Mouse (Mus musculus): ENCODE results near the gene Tatdn3.

Tatdn3 gene

DNA sequence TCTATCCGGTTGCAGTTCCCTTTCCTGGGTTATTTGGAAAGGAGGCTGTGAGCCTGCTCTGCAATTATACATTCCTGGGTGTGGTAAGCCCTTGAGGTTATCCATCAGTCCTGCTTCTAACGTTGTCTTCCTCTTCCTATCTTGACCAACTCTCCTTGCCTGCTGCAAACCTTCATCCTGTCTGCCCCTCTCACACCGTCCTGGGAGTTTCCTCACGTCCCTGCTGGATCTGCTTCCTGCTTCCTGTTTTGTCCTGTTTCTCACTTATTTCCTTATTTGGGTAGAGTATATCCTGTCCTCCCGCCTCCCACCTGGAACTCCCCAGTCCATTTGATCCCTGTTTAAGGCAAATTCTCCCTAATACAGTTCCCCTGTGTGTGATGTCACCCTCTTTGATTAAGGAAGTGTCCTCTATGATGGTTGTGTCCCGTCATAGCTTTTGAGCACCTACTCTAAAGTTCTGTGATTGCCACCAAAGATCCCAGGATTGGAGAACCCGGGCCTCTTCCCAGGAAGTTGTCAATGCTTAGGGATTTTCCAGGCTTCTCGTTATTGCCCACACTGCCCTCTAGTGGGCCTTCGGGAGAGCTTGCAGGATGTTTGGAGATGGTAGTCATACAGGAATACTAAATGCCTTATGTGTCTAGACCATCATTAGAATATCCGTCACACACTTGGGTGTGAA is 12.6 kb upstream of the Tatdn3 start:
- DNase-seq (ENCODE audit: low read depth): no peak

DNA sequence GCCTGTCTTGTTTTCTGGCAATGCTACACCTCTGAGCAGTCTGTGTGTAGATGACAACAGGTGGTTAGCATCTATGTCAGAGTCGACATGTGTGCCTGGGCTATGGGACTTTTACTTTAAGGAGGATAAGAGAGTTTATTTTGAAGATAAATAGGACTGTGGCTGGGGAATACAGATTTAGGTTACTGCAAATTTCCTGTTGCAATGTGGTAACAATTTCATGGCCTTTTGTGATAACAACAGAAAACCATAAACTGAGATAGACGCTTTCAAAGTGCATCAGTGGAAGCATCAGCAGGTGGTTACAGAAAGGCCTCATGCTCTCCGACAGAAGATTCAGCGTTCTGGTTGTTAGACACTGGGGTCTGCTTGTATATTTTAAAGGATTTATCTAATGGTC is 10.8 kb upstream of the Tatdn3 start:
- no peak for DNase-seq (ENCODE audit: low read depth)

DNA sequence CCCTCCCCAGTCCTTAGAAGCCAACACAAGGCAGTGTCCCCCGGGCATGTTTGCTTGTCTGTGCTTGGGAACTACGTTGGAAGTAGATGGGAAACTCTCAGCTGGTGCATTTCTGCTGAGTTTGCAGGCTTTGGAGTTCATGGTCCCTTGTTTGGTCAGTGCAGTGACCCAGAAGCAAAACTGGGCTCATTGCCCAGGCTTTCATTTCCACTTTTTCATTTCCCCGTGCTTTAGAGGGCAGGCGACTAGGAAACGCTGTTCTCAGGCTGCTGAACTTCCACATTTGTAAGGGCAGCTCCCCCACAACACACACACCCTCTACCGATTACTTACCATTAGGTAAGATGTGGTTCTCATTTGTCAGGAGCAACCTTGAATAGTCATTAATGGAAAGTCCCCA is 10.3 kb upstream of the Tatdn3 start:
- peak; percentile 41 for DNase-seq (ENCODE audit: low read depth)

DNA sequence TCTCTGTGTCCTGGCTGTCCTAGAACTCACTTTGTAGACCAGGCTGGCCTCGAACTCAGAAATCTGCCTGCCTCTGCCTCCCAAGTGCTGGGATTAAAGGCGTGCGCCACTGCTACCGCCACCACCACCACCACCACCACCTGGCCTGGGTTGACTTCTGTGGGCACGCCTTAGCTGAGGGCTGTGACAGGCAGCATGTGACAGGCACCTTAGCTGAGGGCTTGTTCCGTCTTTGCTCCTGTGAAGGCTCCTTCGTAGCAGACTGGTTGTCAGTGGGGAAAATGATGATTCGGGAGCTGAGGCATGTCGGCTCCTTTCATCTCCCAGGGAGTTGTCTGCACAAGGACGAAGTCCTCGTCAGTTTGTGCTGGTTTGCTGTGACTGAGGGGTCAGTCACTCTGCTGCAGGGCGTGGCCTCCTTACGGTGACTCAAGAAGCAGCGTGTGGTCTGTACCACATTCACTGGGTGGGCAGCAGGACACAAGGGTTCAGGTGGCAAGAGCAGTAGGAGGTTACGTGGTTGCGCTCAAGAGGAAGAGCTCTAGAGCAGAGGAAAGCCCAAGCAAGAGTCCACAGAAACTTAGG is 9.7 kb upstream of the Tatdn3 start:
- no peak for DNase-seq (ENCODE audit: low read depth)

DNA sequence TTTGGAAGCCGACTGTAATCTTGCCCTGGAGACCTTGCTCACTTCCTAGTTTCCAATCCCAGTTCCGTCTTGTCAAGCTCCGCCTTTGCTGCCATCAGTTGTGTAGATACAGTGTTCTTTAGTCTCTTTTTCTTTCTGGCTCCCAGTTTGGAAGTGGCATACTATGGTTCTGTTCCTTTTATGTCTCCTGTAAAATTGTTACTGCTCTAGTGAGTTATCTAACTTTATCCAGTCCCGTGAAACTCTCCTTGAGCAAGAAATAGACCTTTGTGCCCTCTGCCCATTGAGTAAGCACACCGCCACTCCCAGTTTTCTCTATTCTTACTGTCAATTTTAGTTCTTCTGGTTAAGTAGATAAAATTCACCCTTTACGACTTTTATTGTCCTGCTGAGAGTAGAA is 8.9 kb upstream of the Tatdn3 start:
- no peak for DNase-seq (ENCODE audit: low read depth)

DNA sequence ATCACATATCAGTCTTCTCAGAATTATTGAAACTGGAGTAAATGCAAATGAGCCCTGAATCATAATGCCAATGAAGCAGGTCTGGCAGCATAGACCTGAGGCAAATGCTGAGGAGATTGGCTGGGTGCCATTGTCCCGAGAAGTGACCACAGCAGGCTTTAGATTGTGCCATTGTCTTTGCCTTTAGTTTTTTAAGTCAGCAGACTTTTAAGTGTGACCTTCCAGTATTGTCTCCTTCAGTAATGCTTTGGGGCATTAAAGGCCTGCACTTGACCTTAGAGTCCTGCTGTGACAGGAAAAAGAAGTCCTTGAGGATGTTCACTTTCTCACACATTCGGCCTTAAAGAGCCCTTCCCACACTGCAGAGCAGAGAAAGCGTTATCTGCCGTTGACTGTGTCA is 7.5 kb upstream of the Tatdn3 start:
- no peak for DNase-seq (ENCODE audit: low read depth)

DNA sequence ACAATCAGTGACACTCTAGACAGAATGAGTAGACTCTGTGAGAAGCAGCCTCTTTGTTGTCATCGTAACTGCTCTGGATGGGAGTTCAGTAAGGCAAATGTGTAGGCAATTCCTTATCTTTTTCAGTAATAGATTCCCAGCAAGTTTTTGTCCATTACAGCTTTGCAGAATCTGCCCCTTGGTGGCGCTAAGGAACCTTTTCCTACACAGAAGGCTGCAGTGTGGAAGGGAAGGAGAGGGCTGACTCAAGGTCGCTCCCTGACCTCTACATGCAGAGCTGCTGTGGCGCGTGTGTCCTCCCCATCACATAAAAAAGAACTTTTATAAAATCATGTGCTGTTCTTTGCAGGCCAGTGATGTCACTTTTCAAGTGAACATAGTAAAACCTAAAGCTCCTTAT is 5.6 kb upstream of the Tatdn3 start:
- DNase-seq (ENCODE audit: low read depth): peak; percentile 36

DNA sequence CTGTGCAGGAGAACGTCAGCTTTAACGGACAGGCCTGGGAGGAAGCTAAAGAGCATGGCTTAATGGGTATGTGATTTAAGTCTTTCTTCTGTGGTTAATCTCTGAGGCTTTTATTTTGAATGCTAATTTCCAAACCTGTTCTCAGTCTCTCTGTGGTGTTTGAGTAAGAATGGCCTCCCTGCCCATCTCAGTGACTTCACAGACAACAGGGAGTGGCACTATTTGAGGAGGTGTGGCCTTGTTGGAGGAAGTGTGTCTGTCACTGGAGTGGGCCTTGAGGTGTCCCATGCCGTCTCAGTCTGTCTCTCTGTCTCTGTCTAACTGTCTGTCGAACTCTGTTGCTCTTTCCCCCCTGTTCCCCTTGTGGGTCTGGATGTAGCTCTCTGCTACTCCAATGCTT is 2.5 kb upstream of the Tatdn3 start:
- DNase-seq (ENCODE audit: low read depth): peak; percentile 42

DNA sequence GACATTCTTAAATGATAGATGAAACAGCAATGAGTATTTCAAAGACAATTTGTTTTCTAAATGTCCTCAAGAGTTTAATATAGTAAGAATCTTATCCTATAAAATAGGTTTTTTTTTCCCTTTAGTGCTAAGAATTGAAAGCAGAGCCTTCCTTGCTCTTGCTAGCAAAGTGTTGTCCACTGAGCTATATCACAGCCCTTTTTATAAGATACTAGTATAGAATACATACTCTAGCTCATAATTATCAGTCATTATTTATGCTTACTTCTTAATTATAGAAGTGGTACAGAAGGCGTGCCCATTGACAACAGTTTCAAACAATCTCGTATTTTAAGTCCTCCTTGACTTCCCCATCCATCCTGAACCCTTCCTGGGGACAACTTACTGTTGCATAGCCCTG is 1.8 kb upstream of the Tatdn3 start:
- no peak for DNase-seq (ENCODE audit: low read depth)

DNA sequence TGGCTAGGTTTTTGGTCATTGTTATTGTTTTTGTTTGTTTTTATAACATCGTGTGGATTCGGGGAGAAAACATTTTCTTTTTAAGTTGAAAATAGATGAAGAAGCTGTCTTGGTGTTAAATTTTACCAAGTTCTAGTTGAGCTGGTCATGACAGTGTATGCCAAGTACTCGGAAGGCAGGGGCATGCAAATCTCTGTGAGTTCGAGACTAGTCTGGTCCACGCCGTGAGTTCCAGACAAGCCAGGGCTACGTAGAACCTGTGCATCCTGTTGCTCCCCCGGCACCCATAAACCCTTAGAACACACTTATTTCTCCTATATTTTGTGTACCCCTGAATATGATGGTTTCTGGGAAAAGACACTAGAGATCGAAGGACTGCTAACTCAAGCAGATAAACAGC is 968 bp upstream of the Tatdn3 start:
- DNase-seq (ENCODE audit: low read depth): peak; percentile 12

DNA sequence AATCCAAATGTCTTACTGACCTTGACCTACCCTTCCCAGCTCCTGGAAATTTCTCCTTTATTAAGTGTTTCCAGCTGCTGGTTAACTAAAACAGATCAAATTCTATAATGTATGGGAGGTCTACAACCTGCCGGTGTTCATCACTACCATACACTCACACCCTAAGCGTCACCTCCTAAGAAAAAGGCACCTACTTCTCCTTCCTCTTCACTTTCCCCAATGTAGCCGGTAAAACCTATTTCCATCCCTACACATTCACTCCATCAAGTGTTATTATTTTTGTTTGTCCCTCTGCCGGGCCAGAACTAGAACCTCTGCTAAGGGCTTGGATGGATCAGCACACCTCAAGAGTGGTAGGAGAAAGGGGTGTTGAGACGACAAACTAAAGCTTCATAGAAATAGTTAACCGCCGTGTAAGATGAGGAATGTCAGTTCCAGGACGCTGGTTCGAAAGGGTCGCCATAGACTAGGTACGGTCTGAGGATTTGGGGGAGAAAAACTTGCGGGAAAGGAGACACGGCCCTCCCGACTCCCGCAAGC is 421 bp downstream of the Tatdn3 start:
- no peak for DNase-seq (ENCODE audit: low read depth)

DNA sequence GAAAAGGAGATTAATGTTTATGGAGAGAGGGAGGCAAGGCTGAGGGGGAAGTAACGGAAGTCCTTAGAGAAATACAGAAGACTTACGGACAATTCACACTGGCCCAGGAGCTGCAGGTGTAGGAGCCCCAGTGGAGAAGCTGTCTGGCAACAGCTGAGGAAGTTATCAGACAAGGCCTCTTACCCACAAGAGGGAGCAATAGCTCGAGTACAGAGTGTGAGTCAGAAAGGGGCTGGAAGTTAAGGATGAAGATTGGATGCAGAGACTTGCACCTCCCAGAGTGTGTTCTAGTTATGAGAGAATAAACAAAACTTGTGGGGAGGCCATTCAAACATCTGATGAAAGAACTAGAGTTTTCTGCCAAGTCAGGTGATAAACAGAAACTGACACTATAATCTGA is 5.3 kb downstream of the Tatdn3 start:
- DNase-seq (ENCODE audit: low read depth): peak; percentile 63

DNA sequence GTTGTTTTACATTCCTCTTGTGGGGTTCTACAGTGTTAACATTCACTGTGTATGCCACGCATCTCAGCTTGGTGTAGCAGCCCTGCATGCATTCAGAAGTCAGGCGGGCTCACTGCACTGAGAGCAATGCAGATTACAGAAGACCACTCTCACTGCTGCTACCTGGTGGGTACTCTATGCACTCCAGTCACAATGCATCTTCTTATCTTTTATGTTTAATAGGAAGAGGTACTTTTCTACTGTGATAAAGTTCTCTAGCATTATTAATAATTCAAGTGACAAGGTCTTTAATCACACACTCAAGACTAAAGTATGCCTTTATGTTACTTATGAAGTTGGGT is 7.2 kb downstream of the Tatdn3 start:
- no peak for DNase-seq (ENCODE audit: low read depth)

DNA sequence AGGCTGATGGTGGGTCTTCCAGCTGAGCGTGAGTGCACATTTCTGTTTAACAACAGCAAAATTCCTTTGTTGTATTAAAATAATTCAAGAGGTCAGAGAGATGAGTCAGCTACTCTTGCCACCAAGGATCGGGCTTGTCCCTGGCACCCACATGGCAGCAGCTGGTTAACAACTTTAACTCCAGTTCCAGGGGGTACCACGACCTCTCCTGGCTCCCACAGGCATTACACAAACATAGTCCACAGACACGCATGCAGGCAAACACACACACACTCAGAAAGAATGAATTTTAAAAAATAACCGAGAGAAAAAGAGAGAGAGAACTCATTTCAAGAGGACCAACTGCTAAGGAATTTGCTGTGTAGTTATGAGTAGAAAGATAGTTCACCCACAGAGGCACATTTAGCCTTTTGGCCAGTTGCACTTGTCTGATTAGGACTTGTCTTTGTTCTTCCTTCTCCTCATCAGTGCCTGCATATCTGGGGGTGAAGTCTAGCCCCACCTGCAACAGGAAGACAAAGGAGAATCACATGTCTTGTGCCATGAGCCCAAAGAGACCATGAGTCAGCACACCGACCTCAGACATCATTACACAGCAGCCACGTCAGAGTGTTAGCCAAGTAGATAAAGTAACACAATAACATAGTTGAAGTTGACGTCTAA is 7.7 kb downstream of the Tatdn3 start:
- DNase-seq (ENCODE audit: low read depth): peak; percentile 82

DNA sequence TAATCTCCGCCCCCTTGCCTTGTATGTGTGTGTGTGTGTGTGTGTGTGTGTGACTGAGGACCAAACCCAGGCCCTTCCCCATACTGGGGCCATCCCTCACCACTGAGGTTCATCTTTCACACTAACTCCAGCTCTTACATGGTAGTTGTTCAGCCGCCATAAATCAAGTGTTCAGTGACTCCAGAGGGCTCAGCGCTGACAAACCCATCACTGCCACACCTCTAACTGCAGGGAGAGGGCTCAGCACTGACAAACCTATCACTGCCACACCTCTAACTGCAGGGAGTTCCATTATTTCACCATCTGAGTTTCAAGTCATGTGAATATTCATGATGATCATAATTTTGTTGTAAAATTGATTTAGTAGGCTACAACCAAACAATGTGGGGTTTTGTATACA is 9.2 kb downstream of the Tatdn3 start:
- no peak for DNase-seq (ENCODE audit: low read depth)

DNA sequence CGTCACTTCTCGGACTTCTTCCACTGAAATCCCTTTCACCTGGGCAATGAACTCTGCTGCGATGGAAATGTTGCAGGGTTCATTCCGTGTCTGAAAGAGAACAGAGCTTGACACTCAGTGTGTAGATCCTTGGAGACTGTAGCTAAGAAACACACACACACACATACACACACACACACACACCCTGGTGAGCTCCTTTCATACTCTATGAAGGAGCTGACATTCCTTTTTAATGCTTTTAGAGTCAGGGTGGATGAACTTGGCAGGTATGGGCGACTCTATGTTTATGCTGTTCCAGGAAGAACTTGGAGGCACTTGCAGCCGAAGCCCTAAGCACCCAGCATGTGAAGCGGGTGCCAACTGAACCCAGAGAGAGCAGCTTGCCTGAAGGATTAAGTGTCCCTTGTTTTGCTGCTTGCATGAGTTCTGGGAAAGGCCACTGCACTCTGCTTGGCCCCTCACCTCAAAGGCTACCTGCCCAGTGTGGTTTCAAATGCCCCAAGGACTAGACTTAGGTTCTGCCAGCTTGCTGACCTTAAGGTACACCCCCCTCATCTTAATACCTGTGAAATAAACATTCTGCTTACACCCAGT is 16.4 kb downstream of the Tatdn3 start:
- DNase-seq (ENCODE audit: low read depth): no peak

DNA sequence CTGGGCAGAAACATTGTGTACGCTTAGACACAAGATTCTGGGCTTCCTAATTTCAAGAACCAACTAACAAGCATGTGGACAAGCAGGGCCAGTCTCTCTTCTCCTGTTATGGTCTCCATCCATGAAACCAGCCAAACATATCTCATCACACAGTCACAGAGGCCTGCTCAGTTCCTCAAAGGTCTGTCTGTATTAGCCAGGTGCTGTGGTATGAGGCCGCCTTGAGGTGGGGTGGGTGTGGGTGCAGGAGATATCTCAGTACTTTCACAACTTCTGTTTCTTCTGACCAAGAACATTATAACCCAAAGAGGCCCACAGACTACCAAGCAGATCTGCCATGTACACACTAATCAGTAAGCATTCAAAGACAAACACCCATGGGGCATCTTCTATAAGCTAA is 17.5 kb downstream of the Tatdn3 start:
- DNase-seq (ENCODE audit: low read depth): no peak

DNA sequence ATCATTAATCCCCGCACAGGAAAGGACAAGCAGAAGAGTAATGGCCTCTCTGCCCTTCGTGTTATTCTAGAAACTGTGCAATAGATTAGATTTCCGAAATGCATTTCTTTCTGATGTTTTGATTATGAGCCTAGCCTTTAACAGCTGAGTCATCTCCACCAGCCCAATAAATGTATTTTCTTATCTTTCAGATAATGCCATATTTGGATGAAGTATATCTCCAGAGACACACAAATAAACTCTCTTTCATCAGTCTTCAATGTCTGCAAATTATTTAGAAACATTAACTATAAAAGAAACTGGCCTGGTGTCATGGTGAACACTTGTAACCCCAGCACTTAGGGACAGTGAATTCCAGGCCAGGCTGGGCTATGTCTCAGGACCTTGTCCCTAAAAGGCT is 20.0 kb downstream of the Tatdn3 start:
- DNase-seq (ENCODE audit: low read depth): no peak

DNA sequence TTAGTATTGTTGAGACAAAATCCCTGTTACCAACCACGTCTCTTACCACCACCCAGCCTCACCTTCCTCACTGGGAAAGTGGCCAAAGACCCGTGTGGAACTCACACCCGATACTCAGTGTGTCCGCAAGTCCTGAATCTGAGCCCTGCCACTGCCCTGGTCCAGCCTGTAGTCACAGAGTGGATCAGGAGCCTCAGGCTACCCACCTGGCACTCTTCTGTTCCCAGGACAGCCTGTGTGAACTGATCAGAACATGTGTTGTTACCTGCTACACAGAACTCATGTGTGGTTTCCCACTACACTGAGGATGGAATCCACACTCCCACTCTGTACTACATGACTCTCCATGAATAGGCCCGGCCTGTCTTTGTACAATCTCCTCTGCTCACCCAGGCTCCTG is 20.6 kb downstream of the Tatdn3 start:
- no peak for DNase-seq (ENCODE audit: low read depth)

DNA sequence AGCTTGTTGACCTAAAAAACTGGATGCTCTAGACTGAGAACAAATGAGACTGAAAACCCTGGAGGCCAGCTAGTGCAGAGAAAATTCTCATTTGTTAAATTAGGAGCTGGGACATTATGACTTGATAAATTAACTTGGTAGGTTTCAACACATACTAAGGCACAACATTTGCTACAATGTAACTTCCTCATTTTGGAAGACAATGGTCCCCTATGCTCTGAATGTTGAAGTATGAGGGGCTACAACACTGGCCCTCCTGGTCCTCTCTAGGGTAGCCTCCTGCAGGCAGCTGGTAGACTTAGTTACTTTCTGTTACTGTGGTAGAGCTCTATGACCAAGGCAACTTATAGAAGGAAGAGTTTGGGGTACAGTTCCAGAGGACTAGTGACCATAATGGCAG is 21.4 kb downstream of the Tatdn3 start:
- DNase-seq (ENCODE audit: low read depth): peak; percentile 20

DNA sequence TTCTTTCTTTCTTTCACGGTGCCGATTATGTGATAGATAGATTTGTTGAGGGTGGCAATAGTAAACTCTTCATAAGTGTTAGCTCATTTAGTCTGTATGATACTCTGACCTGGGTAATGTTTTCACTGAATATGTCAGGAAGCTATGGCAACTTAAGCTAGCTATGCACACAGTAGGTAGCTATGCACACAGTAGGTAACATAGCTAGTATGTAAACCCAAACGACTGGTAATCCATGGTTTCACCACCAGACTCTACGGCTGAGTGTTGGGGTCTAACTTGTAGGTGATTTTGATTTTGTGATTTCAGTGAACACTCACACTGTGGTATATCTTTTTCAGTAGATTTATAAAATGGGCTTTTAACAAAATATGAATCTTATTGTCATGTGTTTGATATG is 24.7 kb downstream of the Tatdn3 start:
- DNase-seq (ENCODE audit: low read depth): no peak

DNA sequence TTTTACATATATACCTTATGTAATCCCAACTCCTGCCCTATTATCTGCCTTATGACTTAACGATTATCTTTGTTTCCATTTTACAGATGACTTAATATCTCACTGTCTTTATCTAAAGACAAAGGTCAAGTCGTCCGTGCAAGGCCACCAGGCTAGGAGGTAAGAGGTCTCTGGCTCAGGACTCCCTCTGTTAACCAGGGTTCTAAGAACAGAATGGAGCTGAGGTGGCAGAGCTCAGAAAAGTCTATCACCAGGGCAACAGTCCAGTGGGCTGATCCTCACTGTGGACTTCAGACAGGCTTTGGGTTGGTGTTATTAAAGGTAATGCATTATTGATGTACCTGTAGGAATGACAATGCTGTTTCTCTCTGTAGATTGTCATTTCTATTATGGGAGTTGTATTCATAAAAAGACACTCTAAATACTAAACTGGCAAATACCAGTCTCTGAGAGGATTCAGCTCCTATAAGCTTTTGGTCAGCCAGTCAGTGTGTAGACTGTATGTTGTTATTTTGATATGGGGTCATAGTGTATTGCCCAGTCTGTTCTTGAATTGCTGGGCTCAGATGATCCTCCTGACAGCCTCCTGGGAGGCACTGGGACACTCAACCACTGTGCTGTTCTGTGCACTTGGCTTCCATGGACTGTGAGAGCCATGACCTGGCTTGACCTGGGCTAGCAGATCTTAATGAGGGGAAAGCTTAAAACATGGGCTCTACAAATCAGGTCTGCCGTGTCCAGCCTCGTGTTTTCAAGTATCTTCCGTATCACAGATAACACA is 26.0 kb downstream of the Tatdn3 start, which contains the start of gene Spata45:
Spata45 (plus strand) TSS at position 86 of the 781 bp plus-strand sequence.
- no peak for DNase-seq (ENCODE audit: low read depth)

Data from 416B (cell line).